Mouse (Mus musculus) heart, embryonic 11.5 days (tissue): ENCODE data around the gene Sgms1. TPM values are rescaled to one million over a fixed set of nuclear protein-coding genes. Genes with fewer than 3 reads are reported as not detected.

Experiments
- ATAC-seq: fragments of 200-750 bp; cut with Nextera tagmentation; replicated peaks from 2 replicates; pipeline ENCODE4 v1.8.0; 2017; ENCODE audit warnings: moderate library complexity; ENCODE audit not compliant: insufficient number of reproducible peaks, low FRiP score, low TSS enrichment
- H3K27ac ChIP-seq: fragments of 300-500 bp; sonication (generic); 2 replicates; pipeline ENCODE4 v1.5.1; 2014; ENCODE audit warnings: mild to moderate bottlenecking, low read depth, low read length
- H3K27me3 ChIP-seq: fragments of 300-500 bp; sonication (generic); 2 replicates; pipeline ENCODE4 v1.6.1; 2014; ENCODE audit warnings: mild to moderate bottlenecking, low read length, mixed read lengths; ENCODE audit not compliant: control insufficient read depth, insufficient read depth
- H3K36me3 ChIP-seq: fragments of 300-500 bp; sonication (generic); 2 replicates; pipeline ENCODE4 v1.6.1; 2014; ENCODE audit warnings: mild to moderate bottlenecking, low read length, moderate library complexity, mixed read lengths; ENCODE audit not compliant: control insufficient read depth, insufficient read depth
- H3K4me1 ChIP-seq: fragments of 300-500 bp; sonication (generic); 2 replicates; pipeline ENCODE4 v1.6.1; 2014; ENCODE audit warnings: low read length; ENCODE audit not compliant: control insufficient read depth, insufficient read depth
- H3K4me2 ChIP-seq: fragments of 300-500 bp; sonication (generic); 2 replicates; pipeline ENCODE4 v1.6.1; 2014; ENCODE audit warnings: mild to moderate bottlenecking, moderate library complexity
- H3K4me3 ChIP-seq: fragments of 300-500 bp; sonication (generic); 2 replicates; pipeline ENCODE4 v1.5.1; 2014; ENCODE audit warnings: low read depth, low read length
- H3K9ac ChIP-seq: fragments of 300-500 bp; sonication (generic); 2 replicates; pipeline ENCODE4 v1.6.1; 2014; ENCODE audit warnings: mild to moderate bottlenecking, low read depth, low read length, moderate library complexity
- H3K9me3 ChIP-seq: fragments of 300-500 bp; sonication (generic); replicated peaks from 2 replicates; pipeline ENCODE4 v1.6.1; 2016; ENCODE audit warnings: low read length; ENCODE audit not compliant: control insufficient read depth
- WGBS: fragments of 180-500 bp; shearing (Covaris S2); extraction: QIAGEN DNeasy Blood & Tissue Kit; methylation state at CpG from one replicate; pipeline ENCODE4 v1.1.7; 2014; ENCODE audit not compliant: insufficient replicate concordance; 5-methylcytosine and 5-hydroxymethylcytosine counted together
- polyA plus RNA-seq: library from polyadenylated mRNA; unstranded; fragments of >200 nt; fragmentation: Nextera tagmentation; extraction: Ambion mirVana; gene quantifications from 2 replicates; pipeline ENCODE4 v1.2.1, GENCODE M21; 2014

The Sgms1 gene
- polyA plus RNA-seq, 1 experiment from 2014 or later: 36.8 TPM

DNA sequence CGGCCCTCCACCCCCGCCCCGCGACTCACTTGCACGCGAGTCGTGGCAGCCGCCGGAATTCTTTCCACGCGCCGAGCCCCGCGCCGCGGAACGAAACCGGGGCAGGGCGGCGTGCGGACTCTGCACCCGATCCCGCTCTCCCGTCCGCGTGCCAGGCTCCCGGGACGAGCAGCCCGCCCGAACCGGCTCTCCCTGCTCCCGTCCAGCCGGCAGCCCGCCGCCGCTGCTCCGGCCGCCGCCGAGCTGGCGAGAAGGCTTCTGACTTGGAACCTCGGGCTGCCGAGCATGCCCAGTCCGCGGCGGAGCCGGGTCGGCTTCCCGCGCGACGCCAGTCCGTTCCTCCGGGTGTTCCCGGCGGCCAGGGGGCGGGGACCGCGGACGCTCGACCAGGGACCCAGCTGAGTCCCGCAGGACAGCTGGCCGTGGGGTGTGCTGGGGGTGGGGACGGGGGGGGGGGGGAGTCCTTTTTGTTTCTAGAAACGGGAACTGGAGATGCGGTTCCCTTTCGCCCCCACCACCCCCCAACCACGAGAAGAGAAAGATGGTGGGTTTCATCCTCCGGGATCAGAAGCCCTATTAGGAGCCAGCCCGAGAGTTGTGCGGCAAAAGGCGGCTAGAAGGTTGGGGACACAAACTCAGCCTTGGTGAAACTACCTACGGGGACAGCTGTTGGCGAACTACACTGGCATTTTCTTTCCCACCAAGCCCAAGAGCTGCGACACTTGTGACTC lies 1.2 kb downstream of the Sgms1 start:
- under 1% methylated on average over 75 of the region's 75 CpGs for WGBS
- no peaks in the 10 kb centered on the region for H3K9me3 ChIP-seq
- peak; percentile 91 for ATAC-seq

DNA sequence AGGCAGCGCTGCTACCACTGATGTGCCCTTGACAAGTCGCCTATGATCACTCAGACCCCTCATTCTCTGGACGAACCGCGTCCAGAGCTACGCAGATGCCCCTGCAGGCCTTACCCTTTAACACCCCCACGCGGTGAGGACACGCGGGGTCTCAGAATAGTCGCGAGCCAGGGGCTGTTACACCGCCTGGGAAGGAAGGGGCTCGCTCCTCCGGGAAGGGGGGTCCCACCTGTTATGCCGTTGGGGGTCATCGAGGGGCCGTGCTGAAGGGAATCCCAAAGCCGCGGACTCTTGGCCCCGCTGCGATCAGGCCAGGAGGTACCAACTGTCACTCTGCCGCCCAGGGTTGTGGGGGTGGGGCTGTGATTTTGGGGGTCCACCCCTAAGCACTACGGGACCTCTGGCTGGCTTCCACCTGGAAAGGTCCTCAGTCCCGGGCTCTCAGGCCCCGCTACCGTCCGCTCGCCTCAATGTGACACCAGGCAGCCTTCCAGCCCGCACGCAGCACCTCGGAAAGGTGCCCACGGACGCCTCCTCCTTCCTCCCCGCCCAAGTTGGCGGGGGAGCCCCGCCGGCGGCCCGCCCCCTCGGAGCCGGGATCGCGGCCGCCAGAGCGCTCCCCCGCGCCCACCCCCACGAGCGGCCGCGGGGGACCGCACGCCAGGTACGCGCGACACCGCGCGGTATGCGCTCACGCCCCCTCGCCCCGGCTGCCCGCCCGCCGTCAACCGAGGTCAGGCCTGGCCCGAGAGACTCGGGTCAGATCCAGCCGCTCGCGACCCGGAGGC lies 1.9 kb downstream of the Sgms1 start:
- Histone ChIP-seq H3K4me2 (peak overlapping the region; percentile 79), H3K36me3 (no peaks in the 10 kb centered on the region), H3K27me3 (no peaks in the 10 kb centered on the region), H3K9ac (peak overlapping the region; percentile 90), H3K4me3 (peak overlapping the region; percentile 88), H3K4me1 (peaks cover 14% of the 10 kb centered on the region; the same call in 1 of the 2 replicates), H3K27ac (peak overlapping the region; percentile 96), H3K9me3 (no peaks in the 10 kb centered on the region)
- WGBS: under 1% methylated on average over 57 of the region's 74 CpGs
- peak; percentile 9; the same call in 1 of the 2 replicates for ATAC-seq

More for the DNA sequence above, 1.2 kb downstream of the Sgms1 start:
- peak overlapping the region; percentile 96 for H3K27ac ChIP-seq
- peak overlapping the region; percentile 88 for H3K4me3 ChIP-seq
- no peaks in the 10 kb centered on the region for H3K36me3 ChIP-seq
- H3K4me1 ChIP-seq: peaks cover 11% of the 10 kb centered on the region; the same call in 1 of the 2 replicates
- H3K27me3 ChIP-seq: no peaks in the 10 kb centered on the region
- peak overlapping the region; percentile 90 for H3K9ac ChIP-seq
- H3K4me2 ChIP-seq: peak overlapping the region; percentile 79

DNA sequence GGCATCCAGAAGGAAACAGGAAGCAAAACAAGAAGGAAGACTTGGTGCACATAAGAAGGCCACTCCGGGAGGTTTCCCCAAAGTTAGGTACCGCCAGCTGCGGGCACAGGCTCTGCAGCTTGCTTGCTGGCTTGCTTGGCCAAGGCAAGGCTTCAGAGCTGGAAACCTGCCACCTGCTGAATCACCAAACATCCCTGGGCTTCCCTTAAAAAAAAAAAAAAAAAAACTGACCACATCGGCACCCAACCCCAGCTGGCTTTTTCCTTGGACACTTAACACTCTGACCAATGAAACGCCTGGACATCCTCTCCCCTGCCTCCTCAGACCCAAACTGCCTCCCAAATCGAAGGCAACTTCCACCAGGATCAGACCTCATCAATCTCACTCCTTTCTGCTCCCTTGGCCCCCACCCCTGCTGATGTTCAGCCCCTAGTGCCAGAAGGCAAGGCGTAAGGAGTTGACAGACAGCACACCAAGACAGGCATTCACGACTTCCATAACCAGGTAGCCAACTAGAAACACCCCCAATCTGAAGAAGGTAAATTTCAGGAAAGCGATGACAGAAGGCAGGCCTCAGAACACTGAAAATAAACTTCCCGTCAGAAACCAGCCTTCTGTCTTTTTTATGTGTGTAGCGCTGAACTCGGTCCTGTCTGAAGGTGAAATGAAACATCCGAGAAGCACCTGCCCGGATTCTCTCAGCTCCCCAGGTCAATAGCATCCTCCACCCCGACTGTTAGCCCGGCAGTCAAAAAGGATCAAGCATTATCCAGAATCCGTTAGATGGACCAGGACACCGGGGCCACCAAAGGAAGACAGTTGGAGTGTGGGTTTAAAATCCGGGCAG lies 2.7 kb downstream of the Sgms1 start:
- WGBS: 21% methylated on average over 19 of the region's 19 CpGs
- no peak for ATAC-seq
- no peak overlapping the region for H3K27ac ChIP-seq

GRCm38 (mm10) chr19:32383738-32384137 lies 5.8 kb downstream of the Sgms1 start:
- Histone ChIP-seq H3K4me3 (no peak overlapping the region), H3K4me1 (peaks cover 25% of the 10 kb centered on the region), H3K9me3 (no peaks in the 10 kb centered on the region), H3K36me3 (no peaks in the 10 kb centered on the region), H3K4me2 (no peak overlapping the region), H3K27ac (no peak overlapping the region), H3K9ac (no peak overlapping the region), H3K27me3 (no peaks in the 10 kb centered on the region)
- ATAC-seq: no peak
- 88% methylated on average over 8 of the region's 8 CpGs for WGBS

More for the DNA sequence above, 2.7 kb downstream of the Sgms1 start:
- peak overlapping the region; percentile 90 for H3K9ac ChIP-seq
- H3K4me2 ChIP-seq: peak overlapping the region; percentile 79
- peak overlapping the region; percentile 88 for H3K4me3 ChIP-seq
- no peaks in the 10 kb centered on the region for H3K9me3 ChIP-seq
- no peaks in the 10 kb centered on the region for H3K36me3 ChIP-seq
- H3K4me1 ChIP-seq: peaks cover 14% of the 10 kb centered on the region; the same call in 1 of the 2 replicates
- no peaks in the 10 kb centered on the region for H3K27me3 ChIP-seq

- Histone ChIP-seq H3K27me3 (no peaks in the 10 kb centered on the region), H3K4me2 (no peak overlapping the region), H3K9me3 (no peaks in the 10 kb centered on the region), H3K4me3 (no peak overlapping the region), H3K36me3 (no peaks in the 10 kb centered on the region), H3K27ac (no peak overlapping the region), H3K4me1 (peaks cover 33% of the 10 kb centered on the region), H3K9ac (no peak overlapping the region)
- no peak for ATAC-seq
- WGBS: 67% methylated on average over 3 of the region's 3 CpGs
These were observed 8.0 kb downstream of the Sgms1 start for GRCm38 (mm10) chr19:32381511-32381961.

DNA sequence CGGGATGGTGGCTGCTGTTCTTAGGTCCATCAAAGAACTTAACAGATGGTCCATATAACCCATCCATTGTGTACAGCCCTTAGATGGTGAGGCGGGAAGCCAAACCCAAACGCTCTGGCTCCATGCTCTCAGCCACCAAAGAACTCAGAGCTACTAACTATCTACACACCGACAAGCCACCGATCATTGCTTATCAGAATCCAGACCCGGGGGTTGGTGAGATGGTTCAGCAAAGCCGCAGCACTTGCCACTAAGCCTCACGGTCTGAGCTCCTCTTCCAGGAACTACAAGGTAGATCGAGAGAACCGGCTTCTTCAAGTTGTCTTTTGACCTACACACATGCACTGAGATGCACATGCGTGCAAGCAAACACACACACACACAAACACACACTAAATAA lies 8.8 kb downstream of the Sgms1 start:
- ATAC-seq: no peak
- WGBS: 78% methylated on average over 11 of the region's 11 CpGs

GRCm38 (mm10) chr19:32379239-32379920 lies 10.1 kb downstream of the Sgms1 start:
- Histone ChIP-seq H3K4me2 (no peak overlapping the region), H3K27me3 (no peaks in the 10 kb centered on the region), H3K27ac (no peak overlapping the region), H3K9me3 (no peaks in the 10 kb centered on the region), H3K4me1 (peaks cover 35% of the 10 kb centered on the region), H3K9ac (no peak overlapping the region), H3K4me3 (no peak overlapping the region), H3K36me3 (no peaks in the 10 kb centered on the region)
- ATAC-seq: no peak
- WGBS: 79% methylated on average over 6 of the region's 6 CpGs

More for the DNA sequence above, 8.8 kb downstream of the Sgms1 start:
- H3K4me1 ChIP-seq: peaks cover 32% of the 10 kb centered on the region
- H3K9ac ChIP-seq: no peak overlapping the region
- no peaks in the 10 kb centered on the region for H3K9me3 ChIP-seq
- no peaks in the 10 kb centered on the region for H3K27me3 ChIP-seq
- no peak overlapping the region for H3K4me3 ChIP-seq
- H3K4me2 ChIP-seq: no peak overlapping the region
- no peaks in the 10 kb centered on the region for H3K36me3 ChIP-seq
- H3K27ac ChIP-seq: no peak overlapping the region
